Mouse (Mus musculus): ENCODE measurements around the gene Ccdc92b. TPM values are rescaled to one million over a fixed set of nuclear protein-coding genes. Genes with fewer than 3 reads are reported as not detected.
A peak's percentile ranks its signal among the peaks of the same experiment; 100 is the strongest.

Ccdc92b gene
- polyA plus RNA-seq, 1 experiment from 2014 or later, result 1.2 TPM

GRCm38 (mm10) chr11:74619956-74620300, 523 bp downstream of the Ccdc92b start:
- Histone ChIP-seq H3K4me3 (peak overlapping the region; percentile 61), H3K27ac (peak overlapping the region; percentile 83), H3K9me3 (no peaks in the 10 kb centered on the region), H3K27me3 (ENCODE audit: insufficient read depth, poor library complexity, severe bottlenecking) (peaks cover 54% of the 10 kb centered on the region), H3K36me3 (no peaks in the 10 kb centered on the region), H3K4me1 (replicated peaks) (peaks cover 14% of the 10 kb centered on the region)
- WGBS, result 2% methylated on average over 16 of the region's 16 CpGs
- DNase-seq (ENCODE audit: low spot score), result no peak

GRCm38 (mm10) chr11:74621974-74622669, 2.7 kb downstream of the Ccdc92b start:
- WGBS, result 81% methylated on average over 8 of the region's 8 CpGs
- Histone ChIP-seq H3K9me3 (no peaks in the 10 kb centered on the region), H3K27me3 (ENCODE audit: insufficient read depth, poor library complexity, severe bottlenecking) (peaks cover 45% of the 10 kb centered on the region), H3K27ac (no peak overlapping the region), H3K4me3 (no peak overlapping the region), H3K4me1 (replicated peaks) (peaks cover 14% of the 10 kb centered on the region), H3K36me3 (no peaks in the 10 kb centered on the region)
- no peak for DNase-seq (ENCODE audit: low spot score)

- Histone ChIP-seq H3K36me3 (no peaks in the 10 kb centered on the region), H3K27me3 (ENCODE audit: insufficient read depth, poor library complexity, severe bottlenecking) (peaks cover 35% of the 10 kb centered on the region), H3K9me3 (no peaks in the 10 kb centered on the region), H3K4me1 (replicated peaks) (peaks cover 14% of the 10 kb centered on the region), H3K27ac (no peak overlapping the region), H3K4me3 (no peak overlapping the region)
- no peak for DNase-seq (ENCODE audit: low spot score)
- 80% methylated on average over 6 of the region's 6 CpGs for WGBS
Observed at GRCm38 (mm10) chr11:74623693-74624092, 4.3 kb downstream of the Ccdc92b start.

- Histone ChIP-seq H3K9me3 (no peaks in the 10 kb centered on the region), H3K4me3 (no peak overlapping the region), H3K36me3 (no peaks in the 10 kb centered on the region), H3K27me3 (ENCODE audit: insufficient read depth, poor library complexity, severe bottlenecking) (peaks cover 19% of the 10 kb centered on the region), H3K27ac (no peak overlapping the region), H3K4me1 (replicated peaks) (peaks cover under 1% of the 10 kb centered on the region; the same call in 1 of the 2 replicates)
- no peak for DNase-seq (ENCODE audit: low spot score)
Observed at GRCm38 (mm10) chr11:74625333-74625732, 5.9 kb downstream of the Ccdc92b start.

- Histone ChIP-seq H3K36me3 (no peaks in the 10 kb centered on the region), H3K27me3 (ENCODE audit: insufficient read depth, poor library complexity, severe bottlenecking) (no peaks in the 10 kb centered on the region), H3K4me1 (replicated peaks) (no peaks in the 10 kb centered on the region), H3K27ac (no peak overlapping the region), H3K9me3 (no peaks in the 10 kb centered on the region), H3K4me3 (no peak overlapping the region)
- DNase-seq (ENCODE audit: low spot score), result no peak
- 90% methylated on average over 3 of the region's 3 CpGs for WGBS
Observed at GRCm38 (mm10) chr11:74627481-74627880, 8.1 kb downstream of the Ccdc92b start.

GRCm38 (mm10) chr11:74631880-74632789, 12.7 kb downstream of the Ccdc92b start:
- peaks cover under 1% of the 10 kb centered on the region for H3K4me1 ChIP-seq (replicated peaks)
- DNase-seq (ENCODE audit: low spot score), result no peak
- no peak overlapping the region for H3K4me3 ChIP-seq
- no peak overlapping the region for H3K27ac ChIP-seq
- 77% methylated on average over 7 of the region's 7 CpGs for WGBS
- H3K27me3 ChIP-seq (ENCODE audit: insufficient read depth, poor library complexity, severe bottlenecking), result peaks cover 16% of the 10 kb centered on the region
- no peaks in the 10 kb centered on the region for H3K9me3 ChIP-seq
- no peaks in the 10 kb centered on the region for H3K36me3 ChIP-seq

GRCm38 (mm10) chr11:74634490-74635275, 15.3 kb downstream of the Ccdc92b start:
- Histone ChIP-seq H3K27me3 (ENCODE audit: insufficient read depth, poor library complexity, severe bottlenecking) (peaks cover 31% of the 10 kb centered on the region), H3K36me3 (no peaks in the 10 kb centered on the region), H3K27ac (no peak overlapping the region), H3K9me3 (no peaks in the 10 kb centered on the region), H3K4me3 (no peak overlapping the region), H3K4me1 (replicated peaks) (peaks cover 23% of the 10 kb centered on the region)
- 70% methylated on average over 5 of the region's 5 CpGs for WGBS
- peak; percentile 70 for DNase-seq (ENCODE audit: low spot score)

GRCm38 (mm10) chr11:74637486-74637885, 18.1 kb downstream of the Ccdc92b start:
- peak overlapping the region; percentile 86 for H3K27ac ChIP-seq

GRCm38 (mm10) chr11:74637971-74638790, 18.8 kb downstream of the Ccdc92b start:
- Histone ChIP-seq H3K36me3 (no peaks in the 10 kb centered on the region), H3K27me3 (ENCODE audit: insufficient read depth, poor library complexity, severe bottlenecking) (peaks cover 51% of the 10 kb centered on the region), H3K27ac (peak overlapping the region; percentile 86), H3K4me1 (replicated peaks) (peaks cover 23% of the 10 kb centered on the region), H3K9me3 (no peaks in the 10 kb centered on the region), H3K4me3 (peak overlapping the region; percentile 71)
- WGBS, result under 1% methylated on average over 86 of the region's 86 CpGs
- DNase-seq (ENCODE audit: low spot score), result peak; percentile 81

More at GRCm38 (mm10) chr11:74637486-74637885, 18.1 kb downstream of the Ccdc92b start:
- Histone ChIP-seq H3K9me3 (no peaks in the 10 kb centered on the region), H3K4me1 (replicated peaks) (peaks cover 23% of the 10 kb centered on the region), H3K4me3 (peak overlapping the region; percentile 71), H3K36me3 (no peaks in the 10 kb centered on the region), H3K27me3 (ENCODE audit: insufficient read depth, poor library complexity, severe bottlenecking) (peaks cover 51% of the 10 kb centered on the region)
- DNase-seq (ENCODE audit: low spot score), result no peak
- WGBS, result 25% methylated on average over 8 of the region's 8 CpGs

- peaks cover 51% of the 10 kb centered on the region for H3K27me3 ChIP-seq (ENCODE audit: insufficient read depth, poor library complexity, severe bottlenecking)
- H3K4me1 ChIP-seq (replicated peaks), result peaks cover 23% of the 10 kb centered on the region
- no peak for DNase-seq (ENCODE audit: low spot score)
- no peaks in the 10 kb centered on the region for H3K36me3 ChIP-seq
- peak overlapping the region; percentile 86 for H3K27ac ChIP-seq
- WGBS, result 14% methylated on average over 9 of the region's 9 CpGs
- H3K9me3 ChIP-seq, result no peaks in the 10 kb centered on the region
- H3K4me3 ChIP-seq, result peak overlapping the region; percentile 71
Observed at GRCm38 (mm10) chr11:74638791-74639411, 19.5 kb downstream of the Ccdc92b start.

- H3K4me1 ChIP-seq (replicated peaks), result peaks cover 23% of the 10 kb centered on the region
- no peaks in the 10 kb centered on the region for H3K9me3 ChIP-seq
- H3K27ac ChIP-seq, result no peak overlapping the region
- H3K4me3 ChIP-seq, result no peak overlapping the region
- DNase-seq (ENCODE audit: low spot score), result no peak
- H3K36me3 ChIP-seq, result no peaks in the 10 kb centered on the region
- H3K27me3 ChIP-seq (ENCODE audit: insufficient read depth, poor library complexity, severe bottlenecking), result peaks cover 51% of the 10 kb centered on the region
- 61% methylated on average over 1 of the region's 1 CpGs for WGBS
Observed at GRCm38 (mm10) chr11:74639628-74640027, 20.2 kb downstream of the Ccdc92b start.

Data from hindbrain, embryonic 10.5 days (tissue).